Mouse (Mus musculus): Measurements from ENCODE around the gene Usp39.

The Usp39 gene

DNA sequence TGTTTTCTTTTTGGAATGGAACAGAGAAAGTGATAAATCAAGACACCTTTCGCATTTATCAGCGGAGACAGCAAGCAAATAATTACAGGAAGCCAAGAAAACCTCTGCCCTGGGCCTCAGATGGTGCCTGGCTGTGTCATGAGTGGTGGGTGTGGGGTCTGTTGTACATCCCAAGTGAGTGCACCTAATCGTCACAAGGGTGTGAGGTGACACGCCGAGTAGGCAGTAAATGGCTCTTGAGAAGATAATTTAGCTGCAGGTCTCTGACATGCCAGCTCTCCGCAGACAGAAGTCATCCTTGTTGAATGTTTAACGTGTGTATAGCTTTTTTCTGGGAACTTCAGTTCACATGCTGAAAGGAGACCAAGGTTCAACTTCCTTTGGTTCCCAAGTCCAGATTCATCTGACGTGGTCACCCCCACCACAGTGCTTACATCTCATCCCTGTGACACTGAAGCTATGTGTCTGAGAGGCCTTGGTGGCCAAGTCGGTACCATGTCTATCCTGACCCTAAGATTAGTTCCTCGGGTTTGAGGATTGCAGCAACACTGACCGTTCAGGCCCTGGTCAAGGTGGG, 42.5 kb downstream of the Usp39 start:
- DNase-seq (ENCODE audit: low spot score in 2 of 2): no peak

DNA sequence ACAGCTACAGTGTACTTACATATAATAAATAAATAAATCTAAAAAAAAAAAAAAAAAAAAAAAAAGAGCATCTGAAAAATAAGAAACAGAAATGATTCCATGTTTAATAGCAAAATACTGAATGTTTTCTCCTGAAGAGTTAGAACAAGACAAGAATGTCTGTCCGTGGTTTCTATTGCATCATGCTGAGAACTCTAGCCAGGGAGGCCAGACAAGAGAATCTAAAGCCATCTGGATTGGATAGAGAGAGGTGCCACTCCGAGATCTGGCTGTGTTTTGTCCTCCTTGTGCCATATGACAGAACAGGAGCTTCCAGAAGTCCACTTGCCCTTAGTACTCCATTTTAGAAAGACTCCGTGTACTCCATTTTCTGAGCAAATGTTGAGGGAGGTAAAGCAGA, 47.2 kb downstream of the Usp39 start:
- DNase-seq (ENCODE audit: low spot score in 2 of 2): no peak

DNA sequence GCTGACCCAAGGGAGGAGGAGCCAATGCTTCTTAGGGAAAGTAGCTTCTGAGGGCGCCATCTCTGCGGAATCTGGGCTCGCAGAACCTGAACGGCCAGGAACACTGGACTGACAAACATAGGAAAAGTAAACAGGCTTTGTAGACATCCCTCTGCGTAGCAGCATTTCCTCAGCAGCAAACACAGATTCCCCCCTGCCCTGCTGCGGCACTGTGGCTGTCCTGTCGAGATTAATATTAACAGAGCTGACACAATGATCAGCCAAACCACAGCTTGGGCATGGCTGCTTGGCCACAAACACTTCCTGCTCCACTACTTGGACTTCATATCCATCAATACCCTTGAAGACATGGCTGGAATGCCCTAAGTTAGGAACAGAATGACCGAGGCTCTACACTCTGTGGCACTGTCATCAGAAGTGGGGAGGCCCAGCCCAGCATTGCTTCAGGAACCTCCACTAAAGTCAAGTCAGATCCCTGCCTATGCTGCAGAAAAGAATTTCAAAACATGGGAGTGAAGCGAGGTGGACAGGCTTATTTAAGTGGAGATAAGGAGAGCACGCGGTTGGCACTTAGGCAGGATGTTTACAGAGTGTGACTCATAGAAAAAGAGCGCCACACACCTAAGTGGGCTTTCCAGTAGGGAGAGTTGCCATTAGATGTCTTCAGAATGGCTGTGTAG, 51.9 kb downstream of the Usp39 start:
- no peak for DNase-seq (ENCODE audit: low spot score in 2 of 2)

DNA sequence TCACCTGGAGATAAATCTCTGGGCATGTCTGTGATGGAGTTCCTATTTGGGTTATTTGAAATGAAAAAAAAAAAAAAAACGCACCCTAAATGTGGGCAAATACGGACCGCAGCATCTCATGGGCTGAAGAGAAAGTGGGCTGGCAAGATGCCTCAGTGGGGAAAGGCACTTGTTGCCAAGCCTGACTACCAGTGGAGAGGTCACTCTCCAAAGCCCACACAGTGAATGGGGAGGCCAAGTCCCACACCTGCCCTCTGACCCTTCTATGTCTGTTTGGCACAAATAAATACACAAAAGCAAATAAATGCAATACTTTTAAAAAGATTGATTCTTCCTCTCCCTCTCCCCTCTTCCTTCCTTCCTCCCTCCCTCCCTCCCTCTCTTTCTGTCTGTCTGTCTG, 55.5 kb downstream of the Usp39 start:
- DNase-seq (ENCODE audit: low spot score in 2 of 2): no peak

DNA sequence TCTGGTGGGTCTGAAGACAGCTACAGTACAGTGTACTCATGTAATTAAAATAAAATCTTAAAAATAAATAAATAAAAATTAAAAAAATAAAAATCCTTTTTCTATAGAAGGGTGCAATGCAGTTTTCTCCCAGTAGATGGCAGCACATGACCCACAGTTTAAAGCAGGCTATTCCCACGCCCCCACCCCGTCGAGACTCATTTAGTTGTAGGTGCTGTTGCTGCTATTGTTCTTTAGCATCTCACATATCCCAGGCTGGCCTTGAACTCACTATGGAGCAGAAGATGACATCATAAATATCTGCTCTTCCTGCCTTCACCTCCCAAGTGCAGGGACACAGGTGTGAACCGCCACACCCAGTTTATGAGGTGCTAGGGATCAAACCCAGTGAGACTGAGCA, 61.1 kb downstream of the Usp39 start:
- no peak for DNase-seq (ENCODE audit: low spot score in 2 of 2)

DNA sequence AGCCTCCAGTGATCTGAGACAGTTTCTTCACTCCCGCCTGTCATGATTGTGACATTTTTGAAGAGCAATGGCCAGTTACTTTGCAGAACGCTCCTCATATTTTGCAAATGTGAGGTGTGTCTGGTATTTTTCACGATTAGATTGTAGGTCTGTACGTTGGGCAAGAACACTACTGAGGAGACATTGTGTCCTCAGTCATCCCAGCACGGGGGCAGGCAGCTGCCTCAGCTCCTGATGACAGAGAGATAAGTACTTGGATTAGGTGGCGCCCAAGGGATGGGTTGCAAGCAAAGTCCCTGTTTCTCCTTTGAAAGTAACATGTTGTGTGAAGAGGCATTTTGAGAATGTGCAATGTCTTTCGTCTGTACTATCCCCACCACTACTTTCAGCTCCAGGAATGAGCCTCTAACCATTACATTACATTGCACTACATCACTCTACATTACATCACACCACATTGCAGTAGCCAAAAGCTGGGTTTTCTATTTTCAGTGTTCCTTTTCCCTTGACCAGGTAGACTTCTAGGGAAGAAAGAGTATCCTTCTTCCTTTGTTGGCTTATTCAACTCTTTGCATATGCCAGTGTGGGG, 64.5 kb downstream of the Usp39 start:
- DNase-seq (ENCODE audit: low spot score in 2 of 2): no peak

DNA sequence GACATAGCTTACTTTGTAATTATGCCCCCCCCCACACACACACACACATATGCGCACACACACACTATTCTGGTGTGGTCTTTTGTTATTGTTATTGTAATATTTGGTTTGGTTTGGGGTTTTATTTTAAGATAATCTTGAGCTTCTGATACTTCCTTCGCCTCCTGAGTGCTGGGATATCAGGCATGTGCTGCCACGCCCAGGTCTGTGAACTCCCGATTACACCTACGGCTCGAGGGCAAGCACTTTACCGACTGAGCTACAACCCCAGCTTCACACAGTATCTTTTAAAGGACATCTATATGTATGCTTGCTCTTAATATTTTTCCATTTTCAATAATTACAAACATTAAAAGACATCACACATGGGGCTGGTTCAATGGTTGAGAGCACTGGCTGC, 65.5 kb downstream of the Usp39 start:
- no peak for DNase-seq (ENCODE audit: low spot score in 2 of 2)

DNA sequence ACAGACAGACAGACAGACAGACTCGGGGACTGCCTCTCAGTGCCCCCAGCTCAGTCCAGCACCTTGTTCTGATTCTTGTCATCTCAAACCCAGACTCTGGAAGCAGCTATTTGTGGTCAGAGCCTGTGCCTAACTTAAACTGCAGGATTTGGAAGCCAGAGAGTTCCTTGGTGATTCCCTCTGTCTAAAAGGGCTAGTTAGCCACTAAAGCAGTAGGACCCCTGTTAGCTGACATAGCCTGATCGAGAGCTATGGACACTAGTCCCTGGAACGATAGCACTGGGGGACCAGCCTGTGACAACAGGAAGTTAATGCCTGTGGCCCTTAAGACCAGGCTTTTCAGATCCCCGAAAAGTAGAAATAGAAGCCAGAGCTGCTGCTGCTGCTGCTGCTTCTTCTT, 66.1 kb downstream of the Usp39 start:
- DNase-seq (ENCODE audit: low spot score in 2 of 2): no peak

DNA sequence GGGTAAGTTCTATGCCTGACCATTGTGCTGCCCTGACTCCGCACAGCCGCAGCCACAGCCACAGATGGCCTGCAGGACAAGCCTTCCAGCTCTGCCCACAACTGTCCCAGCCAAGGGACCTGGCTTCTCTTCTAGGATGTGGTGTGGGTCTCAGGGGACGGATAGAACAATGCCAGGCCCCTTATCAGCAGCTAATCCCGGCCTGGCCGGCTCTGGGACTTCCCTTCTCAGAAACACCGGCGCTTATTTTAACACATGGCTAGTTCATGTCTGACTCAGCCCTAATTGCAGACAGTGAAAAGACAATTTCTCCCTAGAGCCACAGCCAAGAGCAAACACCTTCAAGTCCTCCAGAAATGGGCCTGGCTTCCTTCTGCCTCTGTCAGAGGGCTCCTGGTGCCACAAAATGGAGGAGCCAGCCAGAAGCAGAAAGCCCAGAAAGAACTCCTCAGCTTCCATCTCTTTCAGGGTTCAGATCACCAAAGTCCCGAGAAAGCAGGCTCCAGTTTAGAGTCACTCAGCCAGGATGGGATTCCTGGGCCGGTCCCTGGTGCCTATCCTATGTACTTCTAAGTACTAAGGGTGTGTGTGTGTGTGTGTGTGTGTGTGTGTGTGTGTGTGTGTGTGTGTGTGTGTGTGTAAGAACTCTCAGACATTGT, 67.3 kb downstream of the Usp39 start:
- DNase-seq (ENCODE audit: low spot score in 2 of 2): no peak

DNA sequence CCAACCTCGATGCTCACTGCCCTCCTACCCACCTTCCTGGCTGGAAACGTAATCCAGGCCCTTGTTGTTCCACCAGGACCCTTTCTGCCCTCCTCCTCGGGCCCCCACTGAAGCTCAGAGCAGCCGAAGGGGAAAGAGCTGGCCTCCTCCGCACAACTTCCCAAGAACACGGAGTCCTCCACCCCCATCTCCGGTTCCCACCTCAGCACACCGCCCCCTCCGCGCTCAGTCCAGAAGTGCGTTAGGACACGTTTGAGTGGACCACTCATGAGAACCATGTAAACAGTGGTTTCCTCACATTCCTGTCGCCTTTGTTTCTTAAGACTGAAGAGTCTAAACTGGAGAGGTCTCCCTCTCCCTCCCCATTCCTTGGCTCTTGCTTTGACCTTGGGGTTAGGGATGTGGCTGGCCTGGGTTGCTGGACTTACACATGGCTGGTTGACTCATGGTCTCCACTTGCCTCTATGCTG, 68.0 kb downstream of the Usp39 start:
- DNase-seq (ENCODE audit: low spot score in 2 of 2): no peak

DNA sequence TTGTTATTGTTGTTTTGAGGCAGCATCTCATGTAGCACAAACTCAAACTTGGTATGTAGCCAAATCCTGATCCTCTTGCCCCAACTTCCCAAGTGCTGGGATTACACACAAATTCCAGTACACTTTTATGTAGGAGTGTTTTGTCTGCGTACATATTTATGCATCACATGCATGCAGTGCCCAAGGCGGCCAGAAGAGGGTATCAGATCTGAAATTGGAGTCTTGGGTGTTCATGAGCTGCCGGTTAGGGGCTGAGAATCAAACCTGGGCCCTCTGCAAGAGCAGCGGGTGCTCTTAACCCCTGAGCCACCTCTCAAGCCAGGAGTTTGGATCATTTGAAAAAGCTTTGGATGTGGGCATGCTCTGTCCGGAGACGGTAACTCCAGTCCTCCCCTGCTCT, 68.8 kb downstream of the Usp39 start:
- no peak for DNase-seq (ENCODE audit: low spot score in 2 of 2)

DNA sequence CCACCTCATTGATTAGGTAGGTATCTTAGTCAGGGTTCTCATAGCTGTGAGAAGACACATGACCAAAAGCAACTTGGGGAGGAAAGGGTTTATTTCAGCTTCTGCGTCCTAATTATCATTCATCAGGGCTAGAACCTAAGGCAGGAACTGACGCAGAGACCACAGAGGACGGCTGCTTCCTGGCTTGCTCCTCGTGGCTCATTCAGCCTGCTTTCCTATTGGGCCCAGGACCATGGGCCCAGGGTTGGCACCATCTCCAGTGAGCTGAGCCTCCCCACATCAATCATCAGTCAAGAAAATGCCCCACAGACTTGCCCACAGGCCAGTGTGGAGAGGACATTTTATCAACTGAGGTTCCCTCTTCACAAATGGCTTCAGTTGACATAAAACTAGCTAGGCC, 69.5 kb downstream of the Usp39 start:
- no peak for DNase-seq (ENCODE audit: low spot score in 2 of 2)

DNA sequence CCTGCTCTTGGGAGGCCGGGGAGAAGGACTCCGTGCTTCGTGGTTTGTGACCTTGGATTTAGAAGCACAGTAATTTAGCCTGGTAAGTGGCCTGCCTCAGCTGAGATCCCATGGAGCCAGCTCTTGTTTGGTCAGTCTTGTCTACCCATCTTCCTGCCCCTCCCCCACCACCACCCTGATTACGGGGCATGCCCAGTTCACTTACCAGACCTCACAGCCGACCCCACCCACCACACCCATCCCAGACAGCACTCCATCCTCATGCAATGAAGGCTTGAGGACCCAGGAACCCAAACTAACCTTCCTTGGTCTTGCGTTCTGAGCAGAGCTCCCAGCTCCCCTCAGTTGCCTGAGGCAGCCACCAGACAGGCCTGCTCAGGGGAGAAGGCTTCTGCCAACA, 71.8 kb downstream of the Usp39 start:
- no peak for DNase-seq (ENCODE audit: low spot score in 2 of 2)

DNA sequence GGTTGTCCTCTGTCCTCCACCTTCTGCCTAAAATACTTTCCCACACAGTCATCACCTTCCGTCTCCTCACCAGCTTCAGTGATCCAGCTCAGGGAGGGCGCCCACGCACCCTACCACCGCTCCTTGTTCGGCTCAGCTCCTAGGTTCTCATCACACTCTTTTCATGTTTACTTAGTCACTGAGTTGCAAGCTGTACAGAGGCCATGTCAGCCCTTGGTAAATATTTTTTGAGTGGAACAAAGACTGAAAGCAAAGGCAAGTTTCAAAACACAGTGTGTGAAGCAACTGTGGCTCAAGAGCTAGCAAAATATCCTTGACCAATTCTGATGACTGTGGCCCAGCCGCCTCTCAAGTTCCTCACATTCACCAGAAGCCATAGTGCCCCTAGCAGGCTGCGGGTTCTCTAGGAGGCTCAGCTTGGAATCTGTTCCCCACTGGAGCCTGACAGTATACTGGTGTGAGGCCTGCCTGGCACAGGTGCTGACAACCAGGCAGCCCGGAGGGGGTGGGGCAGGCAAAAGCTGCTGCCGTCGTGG, 72.8 kb downstream of the Usp39 start:
- no peak for DNase-seq (ENCODE audit: low spot score in 2 of 2)

DNA sequence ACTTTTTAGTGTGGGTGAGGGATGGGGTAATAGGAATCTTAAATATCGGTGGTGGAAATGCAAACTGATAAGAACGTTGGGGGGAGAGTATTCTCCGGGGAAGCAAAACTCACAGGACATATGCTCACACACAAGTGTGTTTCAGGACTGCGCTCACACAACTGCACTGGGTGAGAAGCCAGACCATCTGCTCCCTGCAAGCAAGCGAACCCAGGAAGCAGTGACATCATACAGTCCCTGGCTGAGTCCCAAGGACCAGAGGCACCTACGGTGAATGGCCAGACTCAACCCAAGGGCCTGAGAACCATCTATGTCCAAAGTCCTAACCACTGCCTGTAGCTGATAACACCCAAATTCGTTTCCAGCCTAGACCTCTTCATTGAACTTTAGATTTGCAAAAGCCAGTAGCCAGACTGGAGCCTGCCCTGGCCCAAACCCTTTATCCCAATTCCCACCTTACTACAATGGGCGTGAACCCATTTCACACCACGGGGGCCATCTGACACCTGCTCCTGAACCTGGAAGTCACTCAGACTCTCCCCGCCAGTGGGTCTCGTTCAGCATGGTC, 73.9 kb downstream of the Usp39 start:
- DNase-seq (ENCODE audit: low spot score in 2 of 2): peak; percentile 30 to 55

DNA sequence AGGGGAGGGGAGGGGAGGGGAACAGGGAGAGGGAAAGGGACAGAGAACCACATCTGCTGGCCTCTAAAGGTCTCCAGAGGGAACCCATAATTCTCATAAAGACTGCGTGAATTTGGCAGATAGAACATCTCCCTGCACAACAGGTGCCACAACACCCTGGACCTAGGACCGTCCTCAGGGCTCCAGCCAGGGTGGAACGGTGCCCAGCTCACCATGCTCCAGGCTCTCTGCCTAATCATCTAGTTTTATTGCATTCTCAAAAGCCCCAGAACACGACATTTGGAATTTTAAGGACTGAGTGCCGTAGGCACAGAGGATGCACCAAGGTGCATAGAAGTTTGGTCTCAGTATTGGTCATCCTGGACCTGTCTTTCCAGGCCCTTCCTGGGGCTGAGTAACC, 74.7 kb downstream of the Usp39 start:
- no peak for DNase-seq (ENCODE audit: low spot score in 2 of 2)
